Mouse (Mus musculus) cortical plate, adult 2 months (tissue): Measurements from ENCODE around the gene Rec114.

Experiments used
- CTCF ChIP-seq: fragments of 200-500 bp; IDR thresholded peaks from 2 replicates; pipeline ENCODE4 v1.5.1; 2011; ENCODE audit warnings: mild to moderate bottlenecking, control low read depth, low read length; ENCODE audit not compliant: insufficient read depth; ENCODE audit errors: extremely low read depth
- POLR2A ChIP-seq: fragments of 200-500 bp; IDR thresholded peaks from 2 replicates; pipeline ENCODE4 v1.6.1; 2011; ENCODE audit warnings: mild to moderate bottlenecking, low read length, control low read depth; ENCODE audit not compliant: insufficient read depth; ENCODE audit errors: extremely low read depth

DNA sequence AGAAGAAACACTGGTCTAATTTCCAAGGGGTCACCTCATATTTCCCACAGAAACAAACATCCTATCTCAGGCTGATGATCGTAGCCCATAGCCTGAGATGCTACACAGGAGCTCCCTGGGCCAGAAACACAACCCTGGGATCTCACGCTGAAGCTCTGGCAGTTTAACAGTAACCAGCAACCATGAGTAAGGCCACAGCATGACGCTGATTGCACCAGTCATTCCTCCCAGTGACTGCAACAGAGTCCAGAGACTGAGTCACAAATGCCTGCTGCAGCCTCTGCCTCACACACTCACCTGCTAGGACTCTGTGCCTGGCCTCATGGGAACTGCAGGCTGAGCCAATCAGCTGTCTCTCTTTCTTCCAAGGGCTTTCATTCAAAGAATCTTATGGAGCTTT, 74.7 kb downstream of the Rec114 start:
- no peak for TF ChIP-seq POLR2A
- TF ChIP-seq CTCF = no peak
